Mouse (Mus musculus): ENCODE measurements at regions not wholly inside any gene's neighbourhood (a gene's known extent, or its start where the extent isn't known, plus 50 kb on each side); places are given as distances from the start of the nearest gene placed in this dataset.

DNA sequence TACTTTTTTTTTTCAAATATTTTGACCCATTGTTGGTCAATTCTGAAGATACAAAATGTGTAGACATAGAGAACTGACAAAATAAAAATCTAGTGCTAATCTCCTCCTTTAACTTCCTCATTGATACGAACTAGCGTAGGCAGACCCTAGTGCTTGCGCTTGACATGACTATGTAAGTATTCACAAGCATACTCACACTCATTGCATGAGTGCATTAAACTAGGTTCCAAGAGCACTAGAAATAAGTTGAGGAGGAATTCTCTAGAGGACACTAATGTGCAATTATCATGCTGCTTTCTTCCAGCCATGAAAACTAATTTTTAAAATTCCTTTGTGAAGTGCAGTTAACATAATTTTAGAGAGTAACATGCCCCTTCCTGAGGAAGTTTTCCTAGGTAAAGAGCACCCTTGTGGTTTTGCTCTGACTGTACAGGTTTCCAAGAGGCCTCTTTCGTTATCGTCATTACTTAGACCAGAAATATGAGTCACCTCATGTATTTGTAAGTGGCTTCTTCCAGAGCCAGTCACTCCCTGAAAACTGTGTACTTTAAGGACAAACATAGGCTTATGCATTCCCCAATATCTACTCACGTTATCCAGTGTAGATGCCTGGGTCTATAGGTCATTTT, 241.2 kb downstream of the Gm21750 start:
- Histone ChIP-seq H3K27ac (ENCODE audit: low read depth, low read length) (no peak overlapping the region), H3K36me3 (ENCODE audit: control insufficient read depth, insufficient read depth, low read length) (no peaks in the 10 kb centered on the region), H3K4me1 (replicated peaks; ENCODE audit: control insufficient read depth, insufficient read depth, low read length) (no peaks in the 10 kb centered on the region), H3K9me3 (ENCODE audit: control insufficient read depth, low read length) (no peaks in the 10 kb centered on the region), H3K27me3 (ENCODE audit: control insufficient read depth, insufficient read depth, low read length) (no peaks in the 10 kb centered on the region), H3K4me2 (ENCODE audit: low read depth, low read length, severe bottlenecking) (no peak overlapping the region), H3K9ac (ENCODE audit: low read length) (no peak overlapping the region), H3K4me3 (ENCODE audit: low read depth, low read length) (no peak overlapping the region)
- 92% methylated on average over 6 of the region's 6 CpGs for whole genome bisulfite sequencing
- DNase-seq (ENCODE audit: low spot score) (no peak), ATAC-seq (replicated peaks; ENCODE audit: low FRiP score) (no peak)

DNA sequence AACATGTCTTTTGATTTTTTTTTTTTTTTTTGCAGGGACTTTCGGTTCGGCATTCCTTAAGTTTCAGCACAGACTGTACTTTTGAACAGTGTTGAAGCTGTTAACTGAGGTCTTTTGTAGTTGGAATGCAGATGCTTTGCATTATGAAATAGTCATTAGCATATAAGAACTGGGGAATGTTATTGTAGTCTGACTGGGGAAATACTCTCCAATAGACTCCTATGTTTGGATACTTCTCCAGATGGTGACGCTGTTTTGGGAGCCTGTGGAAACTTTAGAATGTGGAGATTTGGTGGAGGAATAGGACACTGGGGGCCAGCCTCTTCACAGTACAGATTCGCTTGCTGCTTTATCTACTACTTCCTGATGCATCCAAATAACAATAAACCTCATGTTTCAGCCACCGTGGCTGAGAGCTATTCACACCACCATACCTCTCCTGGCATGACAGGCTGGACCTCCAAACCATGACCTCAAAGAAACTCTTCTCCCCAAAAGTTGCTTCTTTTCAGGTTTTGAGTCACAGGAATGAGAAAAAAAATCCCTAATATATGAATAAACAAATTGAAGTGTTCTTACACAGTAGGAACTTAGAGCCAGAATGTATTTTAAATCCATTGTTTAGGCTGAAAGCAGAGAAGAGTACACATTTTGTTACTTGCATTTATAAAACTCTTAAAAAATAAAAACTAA, 252.9 kb downstream of the Gm21750 start:
- DNase-seq (ENCODE audit: low spot score) (no peak), ATAC-seq (replicated peaks; ENCODE audit: low FRiP score) (no peak)
- WGBS = 84% methylated on average over 5 of the region's 5 CpGs
- no peaks in the 10 kb centered on the region for H3K4me1 ChIP-seq (replicated peaks; ENCODE audit: control insufficient read depth, insufficient read depth, low read length)
- H3K4me2 ChIP-seq (ENCODE audit: low read depth, low read length, severe bottlenecking) = no peak overlapping the region
- H3K36me3 ChIP-seq (ENCODE audit: control insufficient read depth, insufficient read depth, low read length) = no peaks in the 10 kb centered on the region
- no peaks in the 10 kb centered on the region for H3K9me3 ChIP-seq (ENCODE audit: control insufficient read depth, low read length)
- no peak overlapping the region for H3K27ac ChIP-seq (ENCODE audit: low read depth, low read length)
- no peak overlapping the region for H3K9ac ChIP-seq (ENCODE audit: low read length)
- H3K27me3 ChIP-seq (ENCODE audit: control insufficient read depth, insufficient read depth, low read length) = no peaks in the 10 kb centered on the region
- H3K4me3 ChIP-seq (ENCODE audit: low read depth, low read length) = no peak overlapping the region

DNA sequence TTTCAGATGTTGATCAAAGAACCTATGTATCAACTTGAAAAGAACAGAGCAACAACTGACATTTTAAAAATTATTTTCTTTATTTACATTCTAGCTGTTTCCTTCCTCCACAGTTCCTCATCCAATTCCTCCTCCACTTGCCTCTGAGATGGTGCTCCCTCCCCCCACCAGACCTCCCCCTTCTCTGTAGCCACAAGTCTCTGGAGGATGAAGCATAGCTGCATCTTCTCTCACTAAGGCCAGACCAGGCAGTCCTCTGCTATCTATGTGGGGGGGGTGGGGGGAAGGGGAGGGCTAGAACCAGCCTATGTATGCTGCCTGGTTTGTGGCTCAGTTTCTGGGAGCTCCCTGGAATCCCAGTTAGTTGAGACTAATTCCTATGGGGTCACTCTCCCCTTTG, 255.0 kb downstream of the Gm21750 start:
- H3K4me1 ChIP-seq (replicated peaks; ENCODE audit: control insufficient read depth, insufficient read depth, low read length) = no peaks in the 10 kb centered on the region
- no peak overlapping the region for H3K9ac ChIP-seq (ENCODE audit: low read length)
- H3K4me2 ChIP-seq (ENCODE audit: low read depth, low read length, severe bottlenecking) = no peak overlapping the region
- H3K27me3 ChIP-seq (ENCODE audit: control insufficient read depth, insufficient read depth, low read length) = no peaks in the 10 kb centered on the region
- no peaks in the 10 kb centered on the region for H3K36me3 ChIP-seq (ENCODE audit: control insufficient read depth, insufficient read depth, low read length)
- DNase-seq (ENCODE audit: low spot score) (no peak), ATAC-seq (replicated peaks; ENCODE audit: low FRiP score) (no peak)
- no peaks in the 10 kb centered on the region for H3K9me3 ChIP-seq (ENCODE audit: control insufficient read depth, low read length)
- H3K4me3 ChIP-seq (ENCODE audit: low read depth, low read length) = no peak overlapping the region
- H3K27ac ChIP-seq (ENCODE audit: low read depth, low read length) = no peak overlapping the region

DNA sequence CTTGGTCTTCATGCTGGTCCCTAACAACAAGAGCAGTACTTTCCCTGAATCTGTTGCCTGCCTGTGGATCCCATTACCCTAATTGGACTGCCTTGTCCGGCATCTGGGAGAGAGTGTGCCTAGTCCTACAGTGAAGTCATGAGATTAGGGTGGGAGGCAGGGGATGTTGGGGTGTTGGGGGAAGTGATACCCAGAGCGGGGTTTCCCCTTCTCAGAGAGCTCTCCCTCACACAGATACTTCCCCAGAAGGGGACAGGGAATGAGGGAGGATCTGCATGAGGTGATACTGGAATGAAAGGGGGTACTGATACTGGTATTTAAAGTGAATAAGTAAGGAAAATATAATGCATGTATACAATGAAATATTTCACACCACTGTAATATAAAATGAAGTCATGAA, 270.1 kb downstream of the Gm21750 start:
- no peak for ATAC-seq (replicated peaks; ENCODE audit: low FRiP score)
- Histone ChIP-seq H3K27me3 (ENCODE audit: control insufficient read depth, insufficient read depth, low read length) (no peaks in the 10 kb centered on the region), H3K27ac (ENCODE audit: low read depth, low read length) (no peak overlapping the region), H3K4me2 (ENCODE audit: low read depth, low read length, severe bottlenecking) (no peak overlapping the region), H3K36me3 (ENCODE audit: control insufficient read depth, insufficient read depth, low read length) (no peaks in the 10 kb centered on the region), H3K4me3 (ENCODE audit: low read depth, low read length) (no peak overlapping the region), H3K9ac (ENCODE audit: low read length) (no peak overlapping the region), H3K4me1 (replicated peaks; ENCODE audit: control insufficient read depth, insufficient read depth, low read length) (no peaks in the 10 kb centered on the region), H3K9me3 (ENCODE audit: control insufficient read depth, low read length) (no peaks in the 10 kb centered on the region)
- DNase-seq (ENCODE audit: low spot score) = no peak
- WGBS = 64% methylated on average over 2 of the region's 2 CpGs

DNA sequence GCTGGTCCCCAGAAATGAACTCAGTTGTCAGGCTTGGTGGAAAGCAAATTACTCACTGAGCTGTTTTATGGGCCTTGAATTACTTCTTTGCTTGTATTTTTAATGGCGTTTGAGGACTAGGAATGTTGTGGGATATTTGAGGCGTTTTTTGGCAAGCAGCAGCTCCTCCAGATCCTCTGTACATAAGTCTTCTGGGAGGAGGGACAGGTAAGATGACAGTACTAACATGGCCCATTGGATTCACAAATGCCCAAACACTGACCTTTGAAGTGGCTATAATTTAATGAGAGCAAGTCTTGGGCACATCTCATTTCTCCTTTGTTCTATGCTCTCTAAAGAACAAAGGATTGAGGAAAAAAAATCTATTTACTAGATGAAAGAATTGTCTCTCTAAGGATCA, 286.3 kb downstream of the Gm21750 start:
- DNase-seq (ENCODE audit: low spot score) (no peak), ATAC-seq (replicated peaks; ENCODE audit: low FRiP score) (no peak)
- 80% methylated on average over 2 of the region's 2 CpGs for WGBS
- Histone ChIP-seq H3K4me2 (ENCODE audit: low read depth, low read length, severe bottlenecking) (no peak overlapping the region), H3K4me1 (replicated peaks; ENCODE audit: control insufficient read depth, insufficient read depth, low read length) (no peaks in the 10 kb centered on the region), H3K9ac (ENCODE audit: low read length) (no peak overlapping the region), H3K27ac (ENCODE audit: low read depth, low read length) (no peak overlapping the region), H3K27me3 (ENCODE audit: control insufficient read depth, insufficient read depth, low read length) (no peaks in the 10 kb centered on the region), H3K4me3 (ENCODE audit: low read depth, low read length) (no peak overlapping the region), H3K36me3 (ENCODE audit: control insufficient read depth, insufficient read depth, low read length) (no peaks in the 10 kb centered on the region), H3K9me3 (ENCODE audit: control insufficient read depth, low read length) (no peaks in the 10 kb centered on the region)

DNA sequence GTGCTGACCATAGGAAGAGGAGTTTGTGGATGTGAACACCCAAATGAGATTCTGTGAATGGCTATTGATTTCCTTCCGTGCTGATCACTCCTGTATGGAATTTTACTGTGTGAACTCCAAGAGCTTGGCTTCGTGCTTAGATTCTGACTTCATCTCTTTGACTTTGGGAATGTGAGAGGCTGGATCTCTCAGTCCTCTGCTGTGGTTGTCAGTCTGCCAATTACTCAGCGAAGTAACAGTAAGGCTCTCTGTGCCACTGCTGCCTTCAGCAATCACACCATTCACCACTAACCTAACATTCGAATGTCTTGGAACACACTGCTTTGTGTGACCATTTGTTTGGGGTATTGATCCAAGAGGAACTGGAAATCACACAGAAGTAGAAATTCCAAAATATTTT, 291.5 kb downstream of the Gm21750 start:
- no peaks in the 10 kb centered on the region for H3K36me3 ChIP-seq (ENCODE audit: control insufficient read depth, insufficient read depth, low read length)
- H3K4me3 ChIP-seq (ENCODE audit: low read depth, low read length) = no peak overlapping the region
- no peaks in the 10 kb centered on the region for H3K4me1 ChIP-seq (replicated peaks; ENCODE audit: control insufficient read depth, insufficient read depth, low read length)
- no peak for ATAC-seq (replicated peaks; ENCODE audit: low FRiP score)
- H3K4me2 ChIP-seq (ENCODE audit: low read depth, low read length, severe bottlenecking) = no peak overlapping the region
- no peaks in the 10 kb centered on the region for H3K27me3 ChIP-seq (ENCODE audit: control insufficient read depth, insufficient read depth, low read length)
- 83% methylated on average over 4 of the region's 4 CpGs for WGBS
- no peak for DNase-seq (ENCODE audit: low spot score)
- no peaks in the 10 kb centered on the region for H3K9me3 ChIP-seq (ENCODE audit: control insufficient read depth, low read length)
- H3K27ac ChIP-seq (ENCODE audit: low read depth, low read length) = no peak overlapping the region
- H3K9ac ChIP-seq (ENCODE audit: low read length) = no peak overlapping the region

DNA sequence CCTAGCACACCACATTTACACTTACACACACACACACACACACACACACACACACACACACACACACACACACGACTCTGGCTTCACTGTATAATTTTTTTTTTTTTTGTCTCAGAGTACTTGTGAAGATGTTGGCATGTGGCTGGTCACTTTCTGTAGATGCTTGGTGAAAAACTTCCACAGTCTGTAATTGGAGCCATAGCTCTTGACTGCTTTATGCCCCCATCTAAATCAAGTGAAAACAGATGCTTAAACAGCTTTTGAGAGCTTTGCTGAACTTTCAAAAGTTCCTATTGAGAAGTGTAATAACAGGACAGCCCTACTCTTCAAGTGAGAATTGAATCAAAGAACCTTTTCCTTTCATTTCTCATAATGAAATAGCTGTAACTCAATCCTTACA, 317.7 kb downstream of the Gm21750 start:
- Histone ChIP-seq H3K4me3 (ENCODE audit: low read depth, low read length) (no peak overlapping the region), H3K27me3 (ENCODE audit: control insufficient read depth, insufficient read depth, low read length) (no peaks in the 10 kb centered on the region), H3K36me3 (ENCODE audit: control insufficient read depth, insufficient read depth, low read length) (no peaks in the 10 kb centered on the region), H3K4me2 (ENCODE audit: low read depth, low read length, severe bottlenecking) (no peak overlapping the region), H3K4me1 (replicated peaks; ENCODE audit: control insufficient read depth, insufficient read depth, low read length) (no peaks in the 10 kb centered on the region), H3K9me3 (ENCODE audit: control insufficient read depth, low read length) (no peaks in the 10 kb centered on the region), H3K9ac (ENCODE audit: low read length) (no peak overlapping the region), H3K27ac (ENCODE audit: low read depth, low read length) (no peak overlapping the region)
- DNase-seq (ENCODE audit: low spot score) = no peak
- no peak for ATAC-seq (replicated peaks; ENCODE audit: low FRiP score)
- 56% methylated on average over 1 of the region's 1 CpGs for WGBS

DNA sequence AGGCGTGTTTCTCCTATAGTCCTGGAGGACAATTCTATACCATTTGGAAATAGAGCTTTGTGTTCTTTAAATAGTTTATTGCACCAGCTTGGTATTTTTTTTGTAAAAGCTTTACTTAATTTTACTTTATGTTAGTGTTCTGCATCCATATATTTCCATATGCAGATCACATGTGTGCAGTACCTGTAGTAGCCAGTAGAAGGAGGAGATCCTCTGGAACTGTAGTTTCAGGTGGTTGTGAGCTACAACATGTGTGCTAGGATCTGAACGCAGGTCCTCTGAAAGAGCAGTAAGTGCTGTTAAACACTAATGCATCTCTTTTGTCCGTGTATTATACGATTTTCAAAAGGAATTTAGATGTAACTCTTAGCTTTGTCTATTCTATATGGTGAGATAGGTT, 335.2 kb downstream of the Gm21750 start:
- Histone ChIP-seq H3K27ac (ENCODE audit: low read depth, low read length) (no peak overlapping the region), H3K4me1 (replicated peaks; ENCODE audit: control insufficient read depth, insufficient read depth, low read length) (no peaks in the 10 kb centered on the region), H3K4me2 (ENCODE audit: low read depth, low read length, severe bottlenecking) (no peak overlapping the region), H3K27me3 (ENCODE audit: control insufficient read depth, insufficient read depth, low read length) (no peaks in the 10 kb centered on the region), H3K4me3 (ENCODE audit: low read depth, low read length) (no peak overlapping the region), H3K9me3 (ENCODE audit: control insufficient read depth, low read length) (no peaks in the 10 kb centered on the region), H3K9ac (ENCODE audit: low read length) (no peak overlapping the region), H3K36me3 (ENCODE audit: control insufficient read depth, insufficient read depth, low read length) (no peaks in the 10 kb centered on the region)
- no peak for ATAC-seq (replicated peaks; ENCODE audit: low FRiP score)
- DNase-seq (ENCODE audit: low spot score) = no peak
- WGBS = 87% methylated on average over 4 of the region's 4 CpGs

DNA sequence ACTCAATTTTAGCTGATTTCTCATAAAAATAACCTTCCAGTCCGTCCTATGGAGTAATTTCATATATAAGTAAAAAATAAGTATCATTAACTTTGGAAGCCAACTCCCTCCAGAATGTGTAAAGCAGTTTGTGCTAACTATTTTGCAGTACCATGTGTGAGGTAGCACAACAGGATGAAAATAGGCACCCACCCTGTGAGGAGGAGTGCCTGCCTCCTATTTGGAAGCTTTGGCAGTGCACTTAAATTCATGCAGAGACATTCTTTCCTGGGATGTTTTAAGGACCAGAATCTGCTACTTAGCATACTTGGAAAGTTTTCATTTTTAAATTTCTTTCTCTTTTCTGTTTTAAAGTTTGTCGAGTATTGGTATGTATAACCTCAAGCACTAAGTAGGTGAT, 336.8 kb downstream of the Gm21750 start:
- 91% methylated on average over 2 of the region's 2 CpGs for WGBS
- Histone ChIP-seq H3K36me3 (ENCODE audit: control insufficient read depth, insufficient read depth, low read length) (no peaks in the 10 kb centered on the region), H3K27me3 (ENCODE audit: control insufficient read depth, insufficient read depth, low read length) (no peaks in the 10 kb centered on the region), H3K27ac (ENCODE audit: low read depth, low read length) (no peak overlapping the region), H3K4me2 (ENCODE audit: low read depth, low read length, severe bottlenecking) (no peak overlapping the region), H3K4me1 (replicated peaks; ENCODE audit: control insufficient read depth, insufficient read depth, low read length) (no peaks in the 10 kb centered on the region), H3K9ac (ENCODE audit: low read length) (no peak overlapping the region), H3K9me3 (ENCODE audit: control insufficient read depth, low read length) (no peaks in the 10 kb centered on the region), H3K4me3 (ENCODE audit: low read depth, low read length) (no peak overlapping the region)
- DNase-seq (ENCODE audit: low spot score) (no peak), ATAC-seq (replicated peaks; ENCODE audit: low FRiP score) (no peak)
